1 mouse cellular context compared by ENCODE assay signal in genomic region chr12:113114856-113115538, GRCm38 (mm10).
TF ChIP-seq lines count a peak whose summit lies in the region.

No protein-coding gene starts in this region.

TF ChIP-seq in MEL, 35 proteins besides CTCF, POLR2A, EP300 and RAD21:
- peak; percentile 39; the same call in 1 of the 2 replicates for TF ChIP-seq POLR2AphosphoS2 (IDR thresholded peaks at IDR 0.05; ENCODE audit: low read length)
- TF ChIP-seq ELF1 (IDR thresholded peaks at IDR 0.05; ENCODE audit: low read depth, low read length) = no peak
TF ChIP-seq in MEL: peak in this region for 1.
